Mouse (Mus musculus) heart, postnatal 0 days (tissue): ENCODE results near the gene Ly6g6f.
"Not testable (repeated sequence)": the region's sequence is repeated elsewhere in the genome, so short reads cannot be mapped to it uniquely, and the experiment has no call there.

Experiments
- CTCF ChIP-seq: IDR thresholded peaks from 2 replicates; pipeline ENCODE4 v1.5.1; 2016; ENCODE audit warnings: antibody characterized with exemption, control low read depth, low read depth
- EP300 ChIP-seq: IDR thresholded peaks from 2 replicates; pipeline ENCODE4 v1.6.1; 2016; ENCODE audit warnings: antibody characterized with exemption, low read depth

GRCm38 (mm10) chr17:35123287-35123686, 37.9 kb upstream of the Ly6g6f start:
- TF ChIP-seq CTCF, EP300: not testable (repeated sequence)
